14 mouse cellular contexts compared by ENCODE assay signal in genomic region chr5:137649251-137649650, GRCm38 (mm10). TPM values are rescaled to one million over a fixed set of nuclear protein-coding genes. Genes with fewer than 3 reads are reported as not detected.
DNase-seq lines count a peak whose midpoint lies in the region; ATAC-seq and TF ChIP-seq lines count a peak whose summit lies in the region.
"Had no signal": no experiment of that assay in that cellular context is flagged by ENCODE, and none has a peak within 500 bp of the region (broad histone marks: within the 10 kb centered on the region; RNA-seq: fewer than 3 reads in every experiment).

No protein-coding gene starts in this region.

- 22% methylated on average over 4 of the region's 4 CpGs for WGBS in kidney, embryonic 15.5 days
- WGBS in limb, embryonic 12.5 days = 38% methylated on average over 4 of the region's 4 CpGs
- 30% methylated on average over 4 of the region's 4 CpGs for WGBS in lung, postnatal 0 days

- no peak for TF ChIP-seq POLR2A in CH12.LX (IDR thresholded peaks at IDR 0.05; ENCODE audit: low read depth, low read length)

- DNase-seq in gastrocnemius, adult 2 months = no peak
- no peak for DNase-seq in gastrocnemius, postnatal 36 days
- no peak for DNase-seq in kidney, adult 9 months
- peak; percentile 63 for DNase-seq in CH12.LX (ENCODE audit: extremely low read depth)
- DNase-seq in layer of hippocampus, adult 11-12 months (ENCODE audit: low spot score) = no peak
- DNase-seq in lung, postnatal 0 days (ENCODE audit: low spot score) = no peak
- DNase-seq: lung, postnatal 10 days; thymus, adult 18-20 months had no signal

- H3K9me3 ChIP-seq in kidney, embryonic 15.5 days (replicated peaks) = no peaks in the 10 kb centered on the region
- no peaks in the 10 kb centered on the region for H3K9me3 ChIP-seq in CH12.LX (replicated peaks; ENCODE audit: low read length)
- H3K9me3 ChIP-seq in limb, embryonic 12.5 days = no peaks in the 10 kb centered on the region
- H3K9me3 ChIP-seq in lung, postnatal 0 days (ENCODE audit: low read length) = no peaks in the 10 kb centered on the region
- H3K9me3 ChIP-seq: heart, embryonic 12.5 days had no signal

- no peak for TF ChIP-seq RAD21 in CH12.LX (IDR thresholded peaks at IDR 0.05; ENCODE audit: low read depth, low read length)

- intact Hi-C loops in gastrocnemius, adult 2 months (cut with DNase I) = no loop called here
- intact Hi-C loops in gastrocnemius, postnatal 36 days (cut with DNase I) = no loop called here

- ATAC-seq in kidney, embryonic 15.5 days (replicated peaks; ENCODE audit: low FRiP score) = 0 out of 2 replicates have a peak, but pooled peaks have one; percentile 42
- ATAC-seq in limb, embryonic 12.5 days (ENCODE audit: insufficient number of reproducible peaks, insufficient read depth, low FRiP score, low TSS enrichment, low read depth) = no peak
- no peak for ATAC-seq in lung, postnatal 0 days
- ATAC-seq: inflammation-experienced regulatory T-cells, adult 6 months had no signal

- H3K4me1 ChIP-seq in kidney, embryonic 15.5 days = peaks cover 61% of the 10 kb centered on the region
- H3K4me1 ChIP-seq in CH12.LX (ENCODE audit: control insufficient read depth in 1 of 2, insufficient read depth in 2 of 2) = peaks cover 8 to 58% of the 10 kb centered on the region in 2 experiments
- peaks cover 47% of the 10 kb centered on the region for H3K4me1 ChIP-seq in limb, embryonic 12.5 days (replicated peaks)
- peaks cover 11% of the 10 kb centered on the region for H3K4me1 ChIP-seq in lung, postnatal 0 days (ENCODE audit: insufficient read depth, low read depth, low read length)

- H3K27me3 ChIP-seq in kidney, embryonic 15.5 days = peaks cover 17% of the 10 kb centered on the region
- no peaks in the 10 kb centered on the region for H3K27me3 ChIP-seq in CH12.LX (replicated peaks)
- H3K27me3 ChIP-seq in limb, embryonic 12.5 days = peaks cover 23% of the 10 kb centered on the region
- 0 out of 2 replicates have a peak, but pooled peaks cover 3% of the 10 kb centered on the region for H3K27me3 ChIP-seq in lung, postnatal 0 days (replicated peaks; ENCODE audit: insufficient read depth, low read length)

- H3K4me2 ChIP-seq in kidney, embryonic 15.5 days = no peak overlapping the region
- peak overlapping the region; percentile 54 for H3K4me2 ChIP-seq in CH12.LX (ENCODE audit: insufficient read depth, low read depth, poor library complexity, severe bottlenecking)
- H3K4me2 ChIP-seq in limb, embryonic 12.5 days = no peak overlapping the region
- H3K4me2 ChIP-seq in lung, postnatal 0 days (replicated peaks; ENCODE audit: low read depth, low read length) = no peak overlapping the region

- H3K9ac ChIP-seq in kidney, embryonic 15.5 days = no peak overlapping the region
- H3K9ac ChIP-seq in CH12.LX (ENCODE audit: insufficient read depth, low read depth) = no peak overlapping the region
- no peak overlapping the region for H3K9ac ChIP-seq in limb, embryonic 12.5 days (replicated peaks)
- no peak overlapping the region for H3K9ac ChIP-seq in lung, postnatal 0 days (replicated peaks; ENCODE audit: low read depth)
- H3K9ac ChIP-seq: heart, embryonic 12.5 days had no signal

- H3K36me3 ChIP-seq in kidney, embryonic 15.5 days = peaks cover 23% of the 10 kb centered on the region
- peaks cover 5 to 34% of the 10 kb centered on the region in 2 experiments for H3K36me3 ChIP-seq in CH12.LX (replicated peaks in 1 of 2; ENCODE audit: control insufficient read depth in 1 of 2, insufficient read depth in 1 of 2, low read length in 1 of 2)
- H3K36me3 ChIP-seq in limb, embryonic 12.5 days = peaks cover 25% of the 10 kb centered on the region
- no peaks in the 10 kb centered on the region for H3K36me3 ChIP-seq in lung, postnatal 0 days (ENCODE audit: insufficient read depth, low read length)

- H3K4me3 ChIP-seq in gastrocnemius, adult 2 months = no peak overlapping the region
- no peak overlapping the region for H3K4me3 ChIP-seq in kidney, embryonic 15.5 days (replicated peaks)
- no peak overlapping the region for H3K4me3 ChIP-seq in CH12.LX (replicated peaks in 1 of 3; ENCODE audit: low read depth in 2 of 3, low read length in 2 of 3, poor library complexity in 1 of 3)
- H3K4me3 ChIP-seq in limb, embryonic 12.5 days (replicated peaks) = no peak overlapping the region
- H3K4me3 ChIP-seq in lung, postnatal 0 days (ENCODE audit: low read depth, low read length) = no peak overlapping the region
- H3K4me3 ChIP-seq: erythroblast, embryonic 14.5 days; heart, embryonic 12.5 days had no signal

- no peak for TF ChIP-seq CTCF in gastrocnemius, adult 2 months (IDR thresholded peaks at IDR 0.05)
- TF ChIP-seq CTCF in CH12.LX (conservative IDR thresholded peaks at IDR 0.05 in 1 of 2, IDR thresholded peaks at IDR 0.05 in 1 of 2; ENCODE audit: low read depth in 2 of 2, low read length in 2 of 2) = no peak
- no peak for TF ChIP-seq CTCF in lung, postnatal 0 days (IDR thresholded peaks at IDR 0.05)

- in situ Hi-C loops in CH12.LX (cut with MboI; ENCODE audit: low pct_ligation_motif_present, low pct_unique_long_range_greater_than_20kb, low sequenced_read_pairs) = no loop called here

- H3K27ac ChIP-seq in gastrocnemius, adult 2 months = peak overlapping the region; percentile 86
- H3K27ac ChIP-seq in kidney, embryonic 15.5 days = peak overlapping the region; percentile 77
- H3K27ac ChIP-seq in CH12.LX (ENCODE audit: insufficient read depth, low read depth) = peak overlapping the region; percentile 29
- H3K27ac ChIP-seq in limb, embryonic 12.5 days = peak overlapping the region; percentile 79
- no peak overlapping the region for H3K27ac ChIP-seq in lung, postnatal 0 days (ENCODE audit: low read length)

- dilution Hi-C loops in CH12.LX (cut with MboI; ENCODE audit: extremely low pct_ligation_motif_present, extremely low pct_unique_long_range_greater_than_20kb, low sequenced_read_pairs) = no loop called here

- no peaks in the 10 kb centered on the region for H3K79me2 ChIP-seq in CH12.LX (replicated peaks; ENCODE audit: control insufficient read depth, extremely low read depth, insufficient read depth, poor library complexity, severe bottlenecking)

- no peak for TF ChIP-seq EP300 in CH12.LX (IDR thresholded peaks at IDR 0.05; ENCODE audit: low read length)
- no peak for TF ChIP-seq EP300 in lung, postnatal 0 days (IDR thresholded peaks at IDR 0.05)

TF ChIP-seq in CH12.LX, 34 proteins besides CTCF, POLR2A, EP300 and RAD21:
- TF ChIP-seq SIN3A (IDR thresholded peaks at IDR 0.05; ENCODE audit: low read length) (no peak), RCOR1 (conservative IDR thresholded peaks at IDR 0.05; ENCODE audit: low read depth, low read length) (no peak), NELFE (IDR thresholded peaks at IDR 0.05; ENCODE audit: low read depth, low read length) (no peak), GABPA (IDR thresholded peaks at IDR 0.05; ENCODE audit: insufficient replicate concordance, low read depth, low read length) (no peak), ZNF384 (IDR thresholded peaks at IDR 0.05; ENCODE audit: low read depth, low read length) (no peak)

RNA-seq across cellular contexts. Expression of gene Irs3, which starts 3.7 kb away (rescaled TPM):
- under 1 TPM; 0.26 to 0.78 TPM for total RNA-seq in gastrocnemius, adult 2 months (2021)
- under 1 TPM; 0.47 to 0.48 TPM for total RNA-seq in gastrocnemius, postnatal 36 days (2021)
- 0.80 and 0.82 TPM in 2 replicates for polyA plus RNA-seq in kidney, embryonic 15.5 days (2015; fragmentation: Nextera tagmentation; extraction: Ambion mirVana)
- total RNA-seq in CH12.LX (2012; rRNA removed) = not detected in 2 replicates
- total RNA-seq in CH12.LX (2014; rRNA removed) = not detected in 2 replicates
- not detected in 2 replicates for polyA plus RNA-seq in CH12.LX (2012; ENCODE audit: insufficient read length, low read depth)
- polyA plus RNA-seq in limb, embryonic 12.5 days (2016; fragmentation: Nextera tagmentation; extraction: Ambion mirVana) = 0.20 and 0.64 TPM in 2 replicates
- polyA plus RNA-seq in lung, postnatal 0 days (2015; fragmentation: Nextera tagmentation; extraction: Ambion mirVana) = 0.80 and 0.96 TPM in 2 replicates
- total RNA-seq: liver, adult 2 months had no signal
- polyA plus RNA-seq: erythroblast, embryonic 14.5 days; inflammation-experienced regulatory T-cells, adult 6 months had no signal

RNA-seq across cellular contexts. Expression of gene Sap25, which starts 8.1 kb away (rescaled TPM):
- 1 to 10 TPM; 1.6 to 4.2 TPM for total RNA-seq in gastrocnemius, adult 2 months (2021)
- 1 to 10 TPM; 2.3 to 2.7 TPM for total RNA-seq in gastrocnemius, postnatal 36 days (2021)
- 8.2 and 10.5 TPM in 2 replicates for polyA plus RNA-seq in kidney, embryonic 15.5 days (2015; fragmentation: Nextera tagmentation; extraction: Ambion mirVana)
- total RNA-seq in CH12.LX (2012; rRNA removed) (2.2 and 2.4 TPM in 2 replicates), CH12.LX (2014; rRNA removed) (0.72 and 2.1 TPM in 2 replicates)
- polyA plus RNA-seq in CH12.LX (2012; ENCODE audit: insufficient read length, low read depth) = 12.1 and 16.6 TPM in 2 replicates
- polyA plus RNA-seq in limb, embryonic 12.5 days (2016; fragmentation: Nextera tagmentation; extraction: Ambion mirVana) = 8.0 and 9.7 TPM in 2 replicates
- polyA plus RNA-seq in lung, postnatal 0 days (2015; fragmentation: Nextera tagmentation; extraction: Ambion mirVana) = 12.3 and 13.2 TPM in 2 replicates

RNA-seq across cellular contexts. Expression of gene Gm20605, which starts 20.3 kb away (rescaled TPM):
- 1 to 10 TPM; 2.9 to 3.3 TPM for total RNA-seq in gastrocnemius, adult 2 months (2021)
- total RNA-seq in gastrocnemius, postnatal 36 days (2021) = 1 to 10 TPM; 2.0 to 2.9 TPM
- 10.4 and 13.1 TPM in 2 replicates for polyA plus RNA-seq in kidney, embryonic 15.5 days (2015; fragmentation: Nextera tagmentation; extraction: Ambion mirVana)
- 1.1 and 1.5 TPM in 2 replicates for total RNA-seq in CH12.LX (2012; rRNA removed)
- total RNA-seq in CH12.LX (2014; rRNA removed) = 0.50 and 1.1 TPM in 2 replicates
- 7.4 and 9.0 TPM in 2 replicates for polyA plus RNA-seq in CH12.LX (2012; ENCODE audit: insufficient read length, low read depth)
- polyA plus RNA-seq in limb, embryonic 12.5 days (2016; fragmentation: Nextera tagmentation; extraction: Ambion mirVana) = 8.4 and 9.7 TPM in 2 replicates
- polyA plus RNA-seq in lung, postnatal 0 days (2015; fragmentation: Nextera tagmentation; extraction: Ambion mirVana) = 11.6 and 12.3 TPM in 2 replicates

RNA-seq across cellular contexts. Expression of gene Lrch4, which starts 20.3 kb away (rescaled TPM):
- 10 to 100 TPM; 15.6 to 17.1 TPM for total RNA-seq in gastrocnemius, adult 2 months (2021)
- 10 to 100 TPM; 13.6 to 13.8 TPM for total RNA-seq in gastrocnemius, postnatal 36 days (2021)
- polyA plus RNA-seq in kidney, embryonic 15.5 days (2015; fragmentation: Nextera tagmentation; extraction: Ambion mirVana) = 47.4 and 50.6 TPM in 2 replicates
- 20.0 and 25.6 TPM in 2 replicates for total RNA-seq in CH12.LX (2012; rRNA removed)
- total RNA-seq in CH12.LX (2014; rRNA removed) = 9.0 and 9.9 TPM in 2 replicates
- polyA plus RNA-seq in CH12.LX (2012; ENCODE audit: insufficient read length, low read depth) = 47.9 and 62.1 TPM in 2 replicates
- 36.0 and 37.6 TPM in 2 replicates for polyA plus RNA-seq in limb, embryonic 12.5 days (2016; fragmentation: Nextera tagmentation; extraction: Ambion mirVana)
- polyA plus RNA-seq in lung, postnatal 0 days (2015; fragmentation: Nextera tagmentation; extraction: Ambion mirVana) = 47.4 and 50.7 TPM in 2 replicates

RNA-seq across cellular contexts. Expression of gene Fbxo24, which starts 20.4 kb away (rescaled TPM):
- under 1 TPM; 0.15 to 0.28 TPM for total RNA-seq in gastrocnemius, adult 2 months (2021)
- not detected for total RNA-seq in gastrocnemius, postnatal 36 days (2021)
- 0.16 and 0.17 TPM in 2 replicates for polyA plus RNA-seq in kidney, embryonic 15.5 days (2015; fragmentation: Nextera tagmentation; extraction: Ambion mirVana)
- total RNA-seq in CH12.LX (2012; rRNA removed) (0.13 TPM in 2 replicates), CH12.LX (2014; rRNA removed) (not detected in 2 replicates)
- 0.24 and 0.26 TPM in 2 replicates for polyA plus RNA-seq in CH12.LX (2012; ENCODE audit: insufficient read length, low read depth)
- 0.20 and 0.31 TPM in 2 replicates for polyA plus RNA-seq in limb, embryonic 12.5 days (2016; fragmentation: Nextera tagmentation; extraction: Ambion mirVana)
- 0.19 and 0.51 TPM in 2 replicates for polyA plus RNA-seq in lung, postnatal 0 days (2015; fragmentation: Nextera tagmentation; extraction: Ambion mirVana)
- total RNA-seq: liver, adult 2 months had no signal
- polyA plus RNA-seq: erythroblast, embryonic 14.5 days had no signal
